Mouse (Mus musculus): ENCODE measurements around the gene Zmym4. TPM values are rescaled to one million over a fixed set of nuclear protein-coding genes. Genes with fewer than 3 reads are reported as not detected.

The Zmym4 gene
- total RNA-seq, 2 experiments from 2014 or later = 46.0 to 49.0 TPM

- no peak for DNase-seq (ENCODE audit: low spot score in 2 of 2)
Measured at GRCm38 (mm10) chr4:126823917-126824316, 144.0 kb downstream of the Zmym4 start.

GRCm38 (mm10) chr4:126822891-126823882 lies 144.7 kb downstream of the Zmym4 start:
- DNase-seq (ENCODE audit: low spot score in 2 of 2) = no peak

GRCm38 (mm10) chr4:126814854-126815253 lies 153.1 kb downstream of the Zmym4 start:
- no peak for DNase-seq (ENCODE audit: low spot score in 2 of 2)

GRCm38 (mm10) chr4:126813212-126813611 lies 154.7 kb downstream of the Zmym4 start:
- no peak for DNase-seq (ENCODE audit: low spot score in 2 of 2)

Other genes with a start within 250 kb of the Zmym4 start
- gene Tfap2e, start 231.9 kb downstream of the Zmym4 start, total RNA-seq (2021) = not detected
- gene Ncdn, start 214.7 kb downstream of the Zmym4 start, total RNA-seq (2021) = 1,000 to 10,000 TPM; 1,231 to 1,244 TPM
- 10 to 100 TPM; 59.2 to 59.4 TPM for gene AU040320, start 214.6 kb downstream of the Zmym4 start, total RNA-seq (2021)
- 100 to 1,000 TPM; 303 to 304 TPM for gene Sfpq, start 53.2 kb upstream of the Zmym4 start, total RNA-seq (2021)
- 10 to 100 TPM; 10.3 to 10.6 TPM for gene Zmym1, start 93.0 kb upstream of the Zmym4 start, total RNA-seq (2021)
- 10 to 100 TPM; 31.0 to 31.6 TPM for gene Zmym6, start 109.2 kb upstream of the Zmym4 start, total RNA-seq (2021)
- 1 to 10 TPM; 3.1 to 3.6 TPM for gene Tmem35b, start 155.6 kb upstream of the Zmym4 start, total RNA-seq (2021)
- 100 to 1,000 TPM; 283 TPM for gene Dlgap3, start 201.1 kb upstream of the Zmym4 start, total RNA-seq (2021)